In genomic region chr5:110274147-110274546, GRCm38 (mm10) we compare ENCODE assay signal across 28 mouse cellular contexts. TPM values are rescaled to one million over a fixed set of nuclear protein-coding genes. Genes with fewer than 3 reads are reported as not detected.
DNase-seq lines count a peak whose midpoint lies in the region; ATAC-seq lines count a peak whose summit lies in the region.
"Had no signal": no experiment of that assay in that cellular context is flagged by ENCODE, and none has a peak within 500 bp of the region (broad histone marks: within the 10 kb centered on the region; RNA-seq: fewer than 3 reads in every experiment).

No protein-coding gene starts in this region.

- peak; percentile 16; the same call in 1 of the 2 replicates for ATAC-seq in liver, embryonic 15.5 days (ENCODE audit: insufficient read depth)
- no peak for ATAC-seq in cerebellum, adult (ENCODE audit: insufficient number of reproducible peaks, low FRiP score, low TSS enrichment)
- ATAC-seq: forebrain, embryonic 16.5 days; hindbrain, embryonic 16.5 days; intestine, postnatal 0 days had no signal

- no peak overlapping the region for H3K27ac ChIP-seq in liver, embryonic 15.5 days (replicated peaks)
- H3K27ac ChIP-seq: embryonic facial prominence, embryonic 13.5 days; hindbrain, embryonic 10.5 days; macrophage; stomach, postnatal 0 days had no signal

- H3K9me3 ChIP-seq in liver, embryonic 15.5 days (replicated peaks): no peaks in the 10 kb centered on the region
- H3K9me3 ChIP-seq: embryonic facial prominence, embryonic 13.5 days; heart, embryonic 12.5 days; hindbrain, embryonic 10.5 days had no signal

- H3K9ac ChIP-seq in liver, embryonic 15.5 days: no peak overlapping the region
- H3K9ac ChIP-seq: embryonic facial prominence, embryonic 13.5 days; heart, embryonic 12.5 days had no signal

- WGBS in liver, embryonic 15.5 days (ENCODE audit: insufficient replicate concordance): 64% methylated on average over 4 of the region's 4 CpGs

- H3K36me3 ChIP-seq in liver, embryonic 15.5 days (replicated peaks): peaks cover 4% of the 10 kb centered on the region; the same call in 1 of the 2 replicates
- H3K36me3 ChIP-seq: embryonic facial prominence, embryonic 13.5 days; heart, embryonic 12.5 days; hindbrain, embryonic 10.5 days had no signal

- H3K4me1 ChIP-seq in liver, embryonic 15.5 days (replicated peaks): peaks cover 21% of the 10 kb centered on the region
- H3K4me1 ChIP-seq: embryonic facial prominence, embryonic 13.5 days; heart, embryonic 12.5 days; hindbrain, embryonic 10.5 days had no signal

- H3K27me3 ChIP-seq in liver, embryonic 15.5 days: no peaks in the 10 kb centered on the region
- H3K27me3 ChIP-seq: embryonic facial prominence, embryonic 13.5 days; heart, embryonic 12.5 days had no signal

- no peak overlapping the region for H3K4me2 ChIP-seq in liver, embryonic 15.5 days
- H3K4me2 ChIP-seq: embryonic facial prominence, embryonic 13.5 days; heart, embryonic 12.5 days; midbrain, embryonic 11.5 days had no signal

- H3K4me3 ChIP-seq in liver, embryonic 15.5 days (replicated peaks): no peak overlapping the region
- H3K4me3 ChIP-seq: embryonic facial prominence, embryonic 13.5 days; heart, embryonic 12.5 days; hindbrain, embryonic 10.5 days had no signal

- DNase-seq in thymus, postnatal 0 days (ENCODE audit: low spot score): peak; percentile 18
- no peak for DNase-seq in thymus, adult 18-20 months
- peak; percentile 52 for DNase-seq in c-Kit-positive CD71-positive TER-119-negative erythroid progenitor cells, embryonic 14.5 days (ENCODE audit: low read depth)
- no peak for DNase-seq in urinary bladder, postnatal 25 days (ENCODE audit: low spot score)
- DNase-seq in cerebellum, postnatal 25 days: no peak
- DNase-seq in urinary bladder, postnatal 4 days (ENCODE audit: low spot score in 2 of 2): no peak
- DNase-seq: adrenal gland, postnatal 25 days; cerebellum, adult 18-20 months; cerebellum, postnatal 14 days; gastrocnemius, postnatal 25 days; heart, adult 18-20 months; heart, postnatal 10 days; kidney, postnatal 4 days; layer of hippocampus, adult 9-11 months; left cerebral cortex, postnatal 4 days; right cerebral cortex, postnatal 14 days; thymus, postnatal 25 days had no signal

RNA-seq across cellular contexts. Expression of gene Pgam5, which starts 4.4 kb away (rescaled TPM):
- polyA plus RNA-seq in thymus, postnatal 0 days (2015; fragmentation: Nextera tagmentation; extraction: Ambion mirVana): 64.7 and 67.4 TPM in 2 replicates
- polyA plus RNA-seq in liver, embryonic 15.5 days (2015; fragmentation: Nextera tagmentation; extraction: Ambion mirVana): 25.7 and 27.1 TPM in 2 replicates

RNA-seq across cellular contexts. Expression of gene Pxmp2, which starts 11.8 kb away (rescaled TPM):
- polyA plus RNA-seq in thymus, postnatal 0 days (2015; fragmentation: Nextera tagmentation; extraction: Ambion mirVana): 7.6 and 9.1 TPM in 2 replicates
- 44.6 and 45.0 TPM in 2 replicates for polyA plus RNA-seq in liver, embryonic 15.5 days (2015; fragmentation: Nextera tagmentation; extraction: Ambion mirVana)

RNA-seq across cellular contexts. Expression of gene Pole, which starts 12.0 kb away (rescaled TPM):
- polyA plus RNA-seq in thymus, postnatal 0 days (2015; fragmentation: Nextera tagmentation; extraction: Ambion mirVana): 20.0 and 21.0 TPM in 2 replicates
- 14.4 and 16.4 TPM in 2 replicates for polyA plus RNA-seq in liver, embryonic 15.5 days (2015; fragmentation: Nextera tagmentation; extraction: Ambion mirVana)

RNA-seq across cellular contexts. Expression of gene Ankle2, which starts 43.3 kb away (rescaled TPM):
- polyA plus RNA-seq in thymus, postnatal 0 days (2015; fragmentation: Nextera tagmentation; extraction: Ambion mirVana): 22.9 and 26.4 TPM in 2 replicates
- 13.1 and 14.3 TPM in 2 replicates for polyA plus RNA-seq in liver, embryonic 15.5 days (2015; fragmentation: Nextera tagmentation; extraction: Ambion mirVana)

Comparison
In these comparisons a context has a peak if more than half of its experiments do, and no peak if none do; other contexts are left out.
1. DNase-seq: peak in thymus, postnatal 0 days (single experiment) and c-Kit-positive CD71-positive TER-119-negative erythroid progenitor cells, embryonic 14.5 days (single experiment); none in thymus, adult 18-20 months (0 of 2), urinary bladder, postnatal 25 days (single experiment), cerebellum, postnatal 25 days (0 of 2) and urinary bladder, postnatal 4 days (0 of 2).